Mouse (Mus musculus) inflammation-experienced regulatory T-cells, adult 16 weeks (primary cell): ENCODE results near the gene Serpine2. TPM values are rescaled to one million over a fixed set of nuclear protein-coding genes. Genes with fewer than 3 reads are reported as not detected.

Experiments
- polyA plus RNA-seq: library from polyadenylated mRNA; unstranded; fragments of 100-300 nt; shearing (Covaris generic); gene quantifications from one replicate; pipeline ENCODE4 v1.2.1, GENCODE M21; 2017

The Serpine2 gene
- polyA plus RNA-seq: 0.13 TPM

GRCm38 (mm10) chr1:79861130-79861942, at the start of gene Serpine2:
Gene Serpine2 (minus strand): TSS chr1:79861180.

GRCm38 (mm10) chr1:79775927-79776458, 85.0 kb downstream of the Serpine2 start, which contains the start of the genes Mrpl44 and Wdfy1:
Gene Mrpl44 (plus strand): TSS chr1:79776018.
Gene Wdfy1 (minus strand): TSS chr1:79776143.

Other genes starting within 250 kb of the Serpine2 start
- 1.7 TPM for gene Ap1s3, start 189.2 kb downstream of the Serpine2 start, polyA plus RNA-seq
- 52.8 TPM for gene Mrpl44, start 85.2 kb downstream of the Serpine2 start, polyA plus RNA-seq
- 19.3 TPM for gene Wdfy1, start 85.0 kb downstream of the Serpine2 start, polyA plus RNA-seq